Mouse (Mus musculus): ENCODE measurements around the gene Nup214. TPM values are rescaled to one million over a fixed set of nuclear protein-coding genes. Genes with fewer than 3 reads are reported as not detected.

The Nup214 gene
- polyA plus RNA-seq, 1 experiment = 20.4 TPM

GRCm38 (mm10) chr2:32043836-32044235 is 69.6 kb downstream of the Nup214 start:
- DNase-seq (ENCODE audit: low spot score) = no peak

GRCm38 (mm10) chr2:32045375-32045774 is 71.1 kb downstream of the Nup214 start:
- no peak for DNase-seq (ENCODE audit: low spot score)

GRCm38 (mm10) chr2:32046009-32046408 is 71.8 kb downstream of the Nup214 start:
- no peak for DNase-seq (ENCODE audit: low spot score)

- DNase-seq (ENCODE audit: low spot score) = no peak
These were observed 73.1 kb downstream of the Nup214 start for GRCm38 (mm10) chr2:32047323-32047722.

GRCm38 (mm10) chr2:32051791-32052190 is 77.6 kb downstream of the Nup214 start:
- DNase-seq (ENCODE audit: low spot score) = no peak

- no peak for DNase-seq (ENCODE audit: low spot score)
These were observed 78.2 kb downstream of the Nup214 start for GRCm38 (mm10) chr2:32052418-32052817.

- DNase-seq (ENCODE audit: low spot score) = no peak
These were observed 81.2 kb downstream of the Nup214 start for GRCm38 (mm10) chr2:32055357-32055965.

- no peak for DNase-seq (ENCODE audit: low spot score)
These were observed 82.3 kb downstream of the Nup214 start for GRCm38 (mm10) chr2:32056524-32056923.

GRCm38 (mm10) chr2:32057360-32057759 is 83.1 kb downstream of the Nup214 start:
- DNase-seq (ENCODE audit: low spot score) = no peak

- no peak for DNase-seq (ENCODE audit: low spot score)
These were observed 83.6 kb downstream of the Nup214 start for GRCm38 (mm10) chr2:32057794-32058193.

GRCm38 (mm10) chr2:32058241-32058640 is 84.0 kb downstream of the Nup214 start:
- DNase-seq (ENCODE audit: low spot score) = no peak

- DNase-seq (ENCODE audit: low spot score) = no peak
These were observed 84.5 kb downstream of the Nup214 start for GRCm38 (mm10) chr2:32058716-32059115.

GRCm38 (mm10) chr2:32059613-32060012 is 85.4 kb downstream of the Nup214 start:
- DNase-seq (ENCODE audit: low spot score) = no peak

- no peak for DNase-seq (ENCODE audit: low spot score)
These were observed 86.1 kb downstream of the Nup214 start for GRCm38 (mm10) chr2:32060228-32060805.

GRCm38 (mm10) chr2:32061189-32061588 is 87.0 kb downstream of the Nup214 start:
- no peak for DNase-seq (ENCODE audit: low spot score)

- no peak for DNase-seq (ENCODE audit: low spot score)
These were observed 87.7 kb downstream of the Nup214 start for GRCm38 (mm10) chr2:32061722-32062505.

GRCm38 (mm10) chr2:32062626-32063410 is 88.6 kb downstream of the Nup214 start:
- no peak for DNase-seq (ENCODE audit: low spot score)

- DNase-seq (ENCODE audit: low spot score) = no peak
These were observed 89.4 kb downstream of the Nup214 start for GRCm38 (mm10) chr2:32063451-32064151.

GRCm38 (mm10) chr2:32064913-32065312 is 90.7 kb downstream of the Nup214 start:
- DNase-seq (ENCODE audit: low spot score) = no peak

- DNase-seq (ENCODE audit: low spot score) = no peak
These were observed 91.1 kb downstream of the Nup214 start for GRCm38 (mm10) chr2:32065371-32065791.

GRCm38 (mm10) chr2:32066005-32066404 is 91.8 kb downstream of the Nup214 start:
- DNase-seq (ENCODE audit: low spot score) = no peak
